Mouse (Mus musculus) erythroblast, embryonic 14.5 days (primary cell): ENCODE measurements around the gene Apeh.

Source experiments
- GATA1 ChIP-seq: IDR thresholded peaks from 2 replicates; pipeline ENCODE4 v1.6.1; 2012; ENCODE audit warnings: low read length, inconsistent platforms, mixed read lengths
- TAL1 ChIP-seq: IDR thresholded peaks from 3 replicates; pipeline ENCODE4 v1.6.1; 2012; ENCODE audit warnings: low read length, inconsistent platforms, mixed read lengths

GRCm38 (mm10) chr9:108049016-108049455, 45.4 kb downstream of the Apeh start, which contains the start of gene Gmppb:
- TF ChIP-seq TAL1, result no peak
- TF ChIP-seq GATA1, result no peak
